Mouse (Mus musculus) embryo, embryonic 11.5 days (tissue): ENCODE results near the gene Mob3b.

Experiments
- DNase-seq: peaks from one replicate; pipeline ENCODE4 v3.0.0-alpha.2; 2012; ENCODE audit warnings: low read depth, low spot score

Gene Mob3b

DNA sequence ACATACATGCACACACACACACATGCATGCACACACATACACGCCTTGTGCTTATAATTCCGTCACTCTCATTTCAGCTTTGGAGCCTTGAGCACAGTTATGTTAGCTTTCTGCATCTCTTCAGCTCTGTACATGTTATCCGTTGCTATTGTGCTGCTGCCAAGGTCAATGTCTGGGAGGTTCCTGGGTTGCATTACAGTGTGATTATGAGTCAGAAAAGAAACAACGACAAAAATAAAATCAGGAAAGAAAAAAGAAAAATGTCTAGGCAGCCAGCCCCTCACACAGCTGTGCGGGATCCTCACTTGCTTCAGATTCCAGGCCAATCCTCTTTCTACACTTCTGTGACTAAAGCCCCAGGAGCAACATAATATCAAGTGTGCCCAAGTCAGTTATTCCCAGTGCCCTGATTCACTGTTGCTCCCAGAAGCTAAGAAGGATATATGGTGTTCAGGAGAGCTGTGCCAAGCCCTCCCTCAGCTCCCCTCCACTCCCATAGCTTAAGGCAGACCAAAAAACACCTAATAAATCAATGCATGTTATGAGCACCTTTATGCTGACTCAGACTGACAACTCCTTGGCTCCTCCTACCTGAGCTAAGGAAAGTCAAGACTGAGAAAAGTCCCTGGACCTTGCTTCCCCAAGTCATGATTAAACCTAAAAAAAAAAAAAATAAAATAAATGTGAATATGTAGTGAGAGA, 152.1 kb downstream of the Mob3b start:
- DNase-seq = no peak

DNA sequence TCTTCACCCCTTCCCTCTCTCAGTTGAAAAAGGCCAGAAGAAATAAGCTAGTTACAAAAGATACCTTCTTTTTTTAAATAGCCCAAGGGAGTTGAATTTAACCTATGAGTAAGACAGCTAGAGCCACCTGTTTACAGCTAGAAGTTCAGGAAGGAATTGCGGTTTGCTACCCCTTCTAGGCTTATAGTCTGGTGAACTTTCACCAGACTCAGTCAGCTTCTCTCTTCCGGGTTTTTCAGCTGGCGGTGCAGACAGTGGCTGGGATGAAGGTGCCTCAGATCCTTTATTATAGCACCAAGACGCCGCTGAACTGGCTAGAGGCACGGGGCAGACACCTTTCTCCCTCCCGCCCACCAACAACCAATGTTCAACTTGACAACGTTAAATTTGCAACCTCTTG, 152.8 kb downstream of the Mob3b start:
- no peak for DNase-seq

DNA sequence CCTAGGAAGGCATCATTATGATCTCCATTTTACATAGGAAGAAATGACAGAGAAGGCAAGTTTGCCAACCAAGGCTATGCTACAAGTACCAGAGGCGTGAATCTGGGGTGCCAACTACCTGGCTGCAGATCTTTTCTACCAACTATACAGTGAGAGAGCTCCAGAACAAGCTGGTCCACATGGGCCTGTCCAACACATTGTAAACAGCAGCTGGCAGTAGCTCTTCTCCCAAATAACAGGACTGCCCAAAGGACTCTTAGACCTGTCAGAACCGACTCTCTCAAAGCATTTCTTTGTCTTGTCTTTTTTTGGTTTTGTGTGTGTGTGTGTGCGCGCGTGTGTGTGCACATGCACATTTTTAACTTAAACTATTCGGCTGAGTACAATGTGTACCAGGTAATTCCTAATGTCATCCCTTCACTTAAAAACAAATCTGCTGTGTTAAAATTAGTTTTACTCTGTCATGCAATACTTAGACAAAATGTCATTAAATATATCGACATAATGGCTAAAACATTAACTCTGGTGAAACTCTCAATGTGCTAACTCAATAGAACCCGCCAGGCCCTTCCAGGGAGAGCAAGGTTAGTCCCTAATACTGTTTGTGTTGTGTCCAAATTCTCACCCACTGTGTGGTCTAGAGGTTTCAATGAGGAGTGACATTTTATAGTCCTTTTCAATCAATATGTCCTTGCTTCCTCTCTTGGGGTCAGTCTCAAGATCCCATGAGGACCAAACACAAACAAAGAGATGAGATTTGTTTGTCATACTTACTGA, 153.5 kb downstream of the Mob3b start:
- DNase-seq = no peak

DNA sequence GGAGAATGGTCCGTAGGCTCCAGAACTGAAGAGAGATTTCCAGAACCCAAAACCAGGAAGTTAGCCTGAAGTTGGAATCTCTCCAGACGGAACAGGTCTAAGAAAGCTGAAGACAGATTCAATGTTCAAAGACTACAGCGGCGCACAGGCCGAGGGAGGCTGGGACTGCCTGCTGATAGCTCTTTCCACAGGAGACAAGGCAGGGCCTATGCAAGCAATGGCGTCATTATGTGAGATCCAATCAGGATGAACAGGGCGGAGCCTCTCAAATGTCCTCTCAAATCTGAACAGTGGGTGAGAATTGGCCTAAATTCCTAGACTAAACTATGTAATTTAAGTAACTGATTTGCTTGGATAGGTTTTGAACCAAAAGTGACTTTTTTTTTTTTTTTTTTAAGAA, 160.7 kb downstream of the Mob3b start:
- DNase-seq = no peak

DNA sequence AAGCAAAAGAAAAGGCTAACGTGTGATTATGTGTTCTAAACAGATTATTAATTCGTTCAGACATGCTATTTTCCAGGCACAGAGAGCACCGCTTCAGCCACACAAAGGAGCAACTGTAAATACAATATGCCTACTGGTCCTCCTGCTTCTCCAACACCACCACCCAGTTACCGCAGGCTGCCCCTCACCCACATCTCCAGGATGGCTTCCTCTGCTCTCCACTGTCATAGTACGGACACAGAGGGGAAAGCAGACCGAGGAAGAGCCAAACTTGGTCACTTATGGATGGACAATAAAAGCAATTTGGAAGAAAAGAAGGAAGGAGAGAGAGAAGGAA, 163.7 kb downstream of the Mob3b start:
- DNase-seq = no peak

DNA sequence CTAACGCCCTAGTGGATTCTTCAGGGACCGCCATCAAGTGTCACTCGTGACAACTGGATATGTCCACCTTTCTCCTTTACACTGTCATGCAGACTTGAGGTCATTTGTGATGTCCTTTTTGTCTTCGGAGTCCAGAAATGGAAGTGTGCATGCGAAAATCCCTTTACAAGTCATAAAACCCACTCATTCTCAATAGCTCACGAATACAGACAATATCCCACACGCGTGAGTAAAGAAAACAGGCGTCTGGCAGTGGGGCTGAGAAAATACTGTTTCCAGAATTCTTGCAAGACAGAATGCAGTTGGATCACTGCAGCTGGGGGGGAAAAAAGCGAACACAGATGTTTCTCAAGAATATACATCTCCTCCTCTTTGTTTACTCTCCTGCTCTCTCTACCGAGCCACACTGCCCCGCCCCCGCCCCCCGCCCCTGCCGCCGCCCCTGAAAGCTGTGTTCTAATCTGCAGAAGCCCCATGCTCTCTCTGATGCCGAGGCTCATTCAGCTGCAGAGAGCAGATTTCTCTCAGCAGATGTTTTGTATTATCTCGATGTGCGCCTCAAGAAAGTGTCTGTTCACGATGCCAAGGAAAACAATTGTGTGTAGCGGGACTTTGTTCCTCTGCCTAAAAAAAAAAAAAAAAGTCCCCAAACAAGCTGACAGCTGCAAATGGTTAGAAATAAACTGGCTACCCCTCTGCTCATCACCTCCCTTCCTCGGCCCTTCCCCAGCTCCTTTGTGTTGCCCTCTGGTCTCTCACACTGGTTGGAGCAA, 164.2 kb downstream of the Mob3b start:
- DNase-seq = no peak

DNA sequence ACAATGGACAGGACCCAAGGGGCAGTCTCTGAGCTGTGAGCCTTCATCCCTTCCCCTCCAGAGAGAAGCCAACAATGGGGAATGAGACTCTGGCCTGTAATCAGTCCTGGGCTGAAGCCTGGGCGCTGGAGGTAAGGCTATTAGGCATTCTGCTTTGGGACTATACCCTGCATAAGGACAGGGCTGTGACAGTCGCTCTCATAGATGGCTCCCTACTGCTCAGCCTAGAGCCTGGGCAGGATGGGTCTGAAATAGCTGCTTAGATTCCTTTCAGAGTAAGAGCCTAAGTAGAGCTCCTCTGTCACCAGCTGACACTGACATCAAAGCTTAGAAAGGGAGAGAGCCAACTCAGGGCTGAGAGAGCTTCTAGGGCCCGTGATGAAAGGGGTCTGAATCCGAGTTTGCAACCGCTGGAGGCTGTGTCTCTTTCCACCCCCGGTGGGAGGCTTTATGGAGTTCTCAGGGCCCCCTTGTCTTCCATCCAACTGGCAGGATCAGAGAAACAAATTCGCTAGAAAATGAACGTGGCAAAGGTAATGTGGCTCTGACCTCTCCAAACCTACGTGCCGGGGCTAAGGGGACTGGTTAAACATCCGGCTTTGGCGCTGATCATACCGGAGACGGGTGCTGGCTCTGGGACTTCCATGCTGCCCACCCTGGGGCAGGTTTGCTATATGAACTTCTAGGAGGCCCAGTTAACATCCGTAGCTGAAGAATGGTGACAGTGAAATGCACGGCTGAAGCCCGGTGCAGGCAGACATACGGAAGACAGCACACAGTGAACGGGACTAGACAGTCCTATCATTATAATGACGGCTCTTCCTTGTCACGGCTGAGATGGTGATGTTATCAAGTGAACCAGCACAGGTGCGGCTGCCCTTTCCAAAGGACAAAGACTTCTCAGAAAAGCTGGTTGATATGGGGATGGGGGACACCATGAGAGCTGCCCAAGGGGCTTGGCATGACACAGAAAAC, 165.1 kb downstream of the Mob3b start:
- DNase-seq = no peak

DNA sequence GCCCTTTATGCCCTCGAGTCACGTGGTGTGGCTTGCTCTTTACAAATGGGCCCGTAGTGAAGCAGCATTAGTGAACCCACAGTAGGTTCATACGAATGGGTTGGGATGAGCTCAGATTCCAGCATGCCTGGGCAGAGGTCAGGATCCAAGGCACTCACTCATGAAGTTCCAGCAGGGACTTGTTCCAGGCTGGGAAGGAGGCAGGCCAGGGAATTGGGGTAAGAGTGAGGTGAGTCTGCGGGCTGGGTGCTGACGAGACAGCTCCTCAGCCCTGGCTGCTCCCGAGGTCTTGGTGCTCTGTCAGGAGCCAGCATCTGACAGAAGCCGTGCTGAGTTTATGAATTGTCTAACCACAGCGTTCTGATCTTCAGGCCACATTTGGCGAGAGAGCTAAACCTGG, 166.2 kb downstream of the Mob3b start:
- no peak for DNase-seq

DNA sequence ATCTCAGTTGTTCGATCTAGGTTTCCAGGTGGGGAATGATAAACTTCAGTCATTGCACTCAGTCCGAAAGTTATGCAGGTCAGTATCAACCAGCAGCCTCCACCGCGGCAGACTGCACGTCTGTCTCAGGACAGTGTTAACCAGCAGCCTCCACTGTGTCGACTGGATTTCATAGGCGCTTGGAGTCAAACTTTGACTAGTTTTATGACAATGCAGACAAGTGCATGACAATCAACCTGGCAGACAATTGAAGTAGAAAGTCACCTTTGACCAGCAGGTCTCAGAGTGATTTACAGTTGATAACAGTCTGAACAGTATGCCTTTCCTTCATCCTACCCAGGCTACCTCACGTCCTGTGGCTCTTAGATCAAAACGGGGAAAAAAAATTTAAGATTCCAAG, 166.6 kb downstream of the Mob3b start:
- no peak for DNase-seq

DNA sequence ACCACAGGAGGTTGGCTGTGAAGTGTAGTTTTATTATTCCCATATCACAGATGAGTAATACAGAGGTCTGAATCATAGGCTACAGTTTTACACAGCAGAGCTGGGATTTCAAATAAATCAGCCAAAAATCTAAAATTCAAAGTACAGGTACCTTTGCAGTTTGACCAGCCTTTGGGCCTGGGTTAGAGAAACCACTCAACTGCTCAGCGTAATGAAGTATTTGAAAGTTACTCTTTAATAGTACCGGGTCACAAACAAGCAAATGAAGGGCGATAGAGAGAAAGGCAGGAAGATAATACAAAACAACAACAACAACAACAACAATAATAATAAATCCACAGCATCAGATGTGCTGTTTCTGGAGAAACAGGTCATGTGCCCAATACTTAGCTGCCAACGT, 169.7 kb downstream of the Mob3b start:
- DNase-seq = no peak

DNA sequence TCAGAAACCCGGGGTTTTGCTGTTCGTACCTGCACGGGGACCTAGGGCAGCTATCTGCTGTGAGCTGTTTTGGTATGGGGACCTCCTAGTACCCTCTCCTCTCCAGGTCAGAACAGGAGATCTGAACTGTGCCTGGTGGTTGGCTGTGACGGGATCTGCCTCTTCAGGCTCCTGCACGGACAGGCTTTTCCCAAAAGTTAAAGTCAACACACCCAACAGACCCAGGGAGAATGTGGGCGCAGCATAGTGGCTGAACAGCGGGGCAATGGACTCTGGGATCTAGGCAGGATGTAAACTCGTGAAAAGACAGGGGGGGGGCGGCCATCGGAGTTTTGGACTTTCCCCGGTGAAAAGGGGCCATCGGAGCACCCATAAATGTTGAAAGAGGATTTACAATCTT, 170.2 kb downstream of the Mob3b start:
- no peak for DNase-seq

DNA sequence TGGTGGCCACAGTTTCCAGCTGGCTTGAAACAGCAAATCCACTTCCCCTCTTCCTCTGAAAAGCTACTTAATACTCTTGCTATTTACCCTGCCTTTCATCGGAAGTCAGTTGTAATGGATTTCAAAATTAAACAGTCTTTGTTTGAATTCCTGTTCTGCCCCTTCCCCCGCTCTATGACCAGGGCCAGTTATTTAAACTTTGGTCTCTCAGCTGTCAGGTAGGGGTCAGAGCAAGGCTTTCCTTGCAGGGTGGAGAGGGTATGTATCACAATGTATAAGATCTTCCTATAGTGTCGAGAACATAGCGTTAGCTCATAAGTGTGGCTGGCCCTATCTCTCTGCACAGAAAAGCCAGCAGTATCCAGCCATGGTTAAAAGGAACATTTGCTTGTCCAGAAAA, 170.6 kb downstream of the Mob3b start:
- no peak for DNase-seq

DNA sequence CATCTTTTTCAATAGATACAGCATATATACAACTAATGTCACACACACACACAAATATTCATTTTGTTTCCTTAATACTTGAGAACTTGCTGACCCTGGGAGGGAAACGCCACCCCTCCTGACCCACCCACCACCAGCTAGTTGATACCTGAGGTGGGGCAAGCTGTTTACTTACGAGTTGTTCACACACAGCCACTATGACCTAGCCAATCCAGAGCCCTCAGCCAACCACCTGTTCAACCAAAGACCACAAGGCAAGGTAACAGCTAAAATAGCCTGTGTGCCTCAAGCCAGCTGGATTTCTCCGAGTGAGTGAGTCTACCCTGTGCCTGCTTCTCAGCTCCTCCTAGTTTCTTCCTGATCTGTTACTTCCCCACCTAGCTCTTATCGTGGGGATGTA, 172.9 kb downstream of the Mob3b start:
- DNase-seq = no peak

DNA sequence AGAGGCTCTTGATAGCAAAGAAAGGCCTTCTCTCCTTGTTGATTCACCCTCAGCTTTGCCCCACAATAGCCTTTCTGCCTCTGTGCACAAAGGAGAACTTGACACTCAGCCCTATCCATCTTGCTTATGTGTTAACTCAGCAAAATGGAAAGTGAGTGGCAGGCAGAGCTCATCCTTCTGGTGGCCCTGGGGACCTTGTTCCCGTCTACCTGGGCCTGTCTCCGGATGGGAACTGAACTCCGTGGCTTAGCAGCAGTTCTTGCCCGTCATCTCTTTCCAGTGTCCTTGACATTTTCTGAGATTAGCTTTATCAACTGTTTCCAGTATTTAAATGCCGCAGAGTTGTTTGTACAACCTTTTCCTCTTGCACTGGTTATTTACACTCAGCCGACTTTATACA, 173.8 kb downstream of the Mob3b start:
- no peak for DNase-seq

DNA sequence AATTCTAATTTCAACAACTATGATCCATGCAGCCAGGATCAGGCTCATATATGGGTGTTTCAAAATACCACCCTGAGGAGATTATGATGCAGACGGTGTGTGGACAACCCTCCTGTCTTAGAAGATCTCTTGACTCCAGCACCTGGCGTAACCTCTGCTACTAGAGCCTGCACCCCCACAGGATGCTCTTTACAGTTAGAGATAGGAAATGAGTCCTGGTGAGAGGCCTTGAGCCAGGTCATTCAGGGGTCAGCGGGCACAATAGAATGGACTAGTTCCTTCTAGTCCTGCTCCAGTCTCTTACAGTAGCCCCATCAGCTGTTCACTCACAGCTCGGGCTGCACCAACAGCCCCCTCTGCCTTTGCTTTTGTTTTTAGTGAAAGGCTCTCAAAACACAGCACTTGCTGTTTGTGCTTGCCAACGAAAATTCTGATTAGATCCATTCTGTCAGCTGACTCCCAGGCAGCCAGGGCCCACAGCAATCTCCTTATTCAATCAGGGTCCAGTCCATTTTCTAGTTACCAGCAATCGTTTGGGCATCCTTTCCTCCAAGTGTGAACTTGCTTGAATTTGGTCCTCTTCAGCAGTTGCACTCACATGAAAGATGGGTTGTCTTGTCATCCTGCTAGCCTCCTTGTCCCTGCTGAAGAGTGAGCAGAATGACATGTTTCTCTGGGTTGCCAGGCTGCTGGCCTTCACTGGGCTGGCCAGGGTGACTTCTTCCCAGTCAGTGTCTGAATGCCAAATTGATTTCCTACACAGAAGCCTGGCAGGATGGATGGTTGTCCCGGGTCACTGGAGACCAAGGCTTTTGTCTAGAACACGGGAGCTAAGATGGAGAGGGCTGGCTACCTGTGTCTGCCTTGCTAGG, 175.7 kb downstream of the Mob3b start:
- no peak for DNase-seq

DNA sequence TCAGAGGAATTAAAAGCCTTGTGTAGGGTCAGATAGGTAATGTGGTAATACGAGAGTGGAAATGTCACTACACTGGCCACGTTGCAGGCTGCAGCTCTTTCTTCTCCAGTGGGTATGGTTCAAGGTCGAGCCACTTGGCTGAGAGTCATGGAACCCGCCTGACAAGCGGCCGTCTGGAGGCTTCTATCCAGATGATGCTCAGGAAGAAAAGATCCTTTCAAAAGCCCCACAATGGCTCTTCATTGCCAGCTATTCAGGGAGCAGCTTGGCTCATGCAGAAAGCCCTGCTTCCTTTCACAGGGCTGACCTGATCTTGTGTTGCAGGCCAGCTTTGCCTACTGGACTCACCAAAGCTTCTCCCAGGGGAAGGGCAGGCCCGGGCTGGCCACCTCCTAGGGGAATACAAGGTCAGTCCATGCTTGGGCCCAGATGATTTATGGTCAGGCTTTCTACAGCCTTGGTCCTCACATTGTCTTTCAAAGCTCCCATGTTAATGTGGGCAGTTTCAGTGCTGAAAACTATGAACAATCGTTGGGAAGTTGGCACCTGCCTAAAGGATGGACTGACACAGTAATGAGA, 176.7 kb downstream of the Mob3b start:
- no peak for DNase-seq

DNA sequence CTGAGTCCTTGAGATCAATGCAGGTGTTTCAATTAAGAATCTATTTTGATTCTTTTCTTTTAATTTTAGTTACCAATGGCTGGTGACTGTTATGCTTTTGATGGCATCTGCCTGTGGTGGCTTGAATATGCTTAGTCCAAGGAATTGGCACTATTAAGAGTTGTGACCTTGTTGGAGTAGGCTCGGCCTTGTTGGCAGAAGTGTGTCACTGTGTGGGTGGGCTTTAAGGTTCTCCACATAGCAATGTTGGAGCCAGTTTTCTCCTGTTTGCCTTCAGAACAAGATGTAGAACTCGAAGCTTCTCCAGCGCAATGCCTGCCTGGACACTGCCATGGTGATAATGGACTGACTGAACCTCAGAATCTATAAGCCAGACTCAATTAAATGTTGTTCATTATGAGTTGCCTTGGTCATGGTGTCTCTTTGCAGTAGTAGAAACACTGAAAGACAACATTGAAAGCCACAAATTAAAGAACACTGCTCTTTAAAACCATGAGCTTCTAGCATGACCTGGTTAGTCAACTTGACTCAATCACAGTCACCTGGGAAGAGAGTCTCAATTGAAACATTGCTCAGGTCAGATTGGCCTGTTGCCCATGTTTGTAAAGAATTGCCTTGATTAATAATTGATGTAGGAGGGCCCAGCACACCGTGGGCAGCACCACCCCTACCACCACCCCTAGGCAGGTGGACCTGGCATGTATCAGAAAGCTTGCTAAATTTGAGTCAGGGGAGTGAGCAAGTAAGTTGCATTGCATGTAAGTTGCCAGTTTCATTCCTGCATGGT, 180.2 kb downstream of the Mob3b start:
- DNase-seq = no peak

DNA sequence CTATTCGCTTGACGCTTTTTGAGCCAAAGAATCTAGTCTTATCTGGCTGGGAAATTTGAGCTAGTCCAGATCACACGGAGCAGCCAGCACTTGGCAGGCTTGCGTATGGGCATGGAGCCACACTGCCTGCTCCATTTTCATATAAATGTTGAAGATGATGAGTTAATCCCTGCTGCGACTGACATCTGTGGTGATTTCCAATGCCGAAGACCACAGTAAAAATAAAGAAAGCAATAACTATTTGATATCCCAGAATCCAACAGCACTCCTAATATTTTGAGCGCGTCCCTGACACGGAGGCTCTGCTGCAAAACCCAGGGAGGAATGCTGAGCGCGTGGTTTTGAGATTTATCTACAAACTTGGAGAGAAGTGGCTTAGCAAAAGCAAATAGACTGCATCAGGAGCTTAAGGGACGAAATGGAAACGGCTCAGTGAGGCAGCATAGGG, 180.9 kb downstream of the Mob3b start:
- DNase-seq = no peak

DNA sequence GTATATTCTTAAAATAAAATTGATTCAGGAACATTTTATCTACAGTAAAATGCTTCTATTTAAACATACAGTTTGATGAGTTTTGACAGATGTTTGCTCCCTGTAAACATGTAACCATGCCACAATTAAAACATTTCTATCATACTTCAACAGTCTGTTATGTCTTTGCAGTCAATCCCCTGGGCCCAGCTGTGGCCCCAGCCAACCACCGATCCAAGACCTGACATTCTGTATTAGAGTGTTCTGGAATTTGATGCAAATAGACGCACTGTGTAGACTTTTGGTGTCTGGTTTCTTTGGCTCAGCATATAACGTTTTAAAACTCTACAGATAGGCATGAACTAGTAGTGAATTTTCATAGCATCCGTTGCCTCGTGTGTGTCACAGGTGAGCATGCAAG, 182.5 kb downstream of the Mob3b start:
- no peak for DNase-seq
